Mouse (Mus musculus): ENCODE results near the gene Jkamp. TPM values are rescaled to one million over a fixed set of nuclear protein-coding genes. Genes with fewer than 3 reads are reported as not detected.

The Jkamp gene
- polyA plus RNA-seq, 1 experiment from 2014 or later = 140 TPM

GRCm38 (mm10) chr12:72096966-72097365 lies 11.6 kb downstream of the Jkamp start:
- no peak overlapping the region for H3K4me3 ChIP-seq
- H3K9me3 ChIP-seq = no peaks in the 10 kb centered on the region
- H3K9ac ChIP-seq = no peak overlapping the region
- H3K27me3 ChIP-seq = no peaks in the 10 kb centered on the region
- H3K4me1 ChIP-seq (replicated peaks) = no peaks in the 10 kb centered on the region
- no peak overlapping the region for H3K4me2 ChIP-seq
- no peak overlapping the region for H3K27ac ChIP-seq (replicated peaks)
- peaks cover 80% of the 10 kb centered on the region for H3K36me3 ChIP-seq
- ATAC-seq (ENCODE audit: low read depth) = no peak
- 95% methylated on average over 8 of the region's 8 CpGs for WGBS

GRCm38 (mm10) chr12:72102776-72103175 lies 17.4 kb downstream of the Jkamp start:
- Histone ChIP-seq H3K36me3 (peaks cover 26% of the 10 kb centered on the region), H3K4me3 (no peak overlapping the region), H3K4me2 (no peak overlapping the region), H3K27ac (replicated peaks) (no peak overlapping the region), H3K9me3 (no peaks in the 10 kb centered on the region), H3K27me3 (no peaks in the 10 kb centered on the region), H3K4me1 (replicated peaks) (no peaks in the 10 kb centered on the region), H3K9ac (no peak overlapping the region)
- no peak for ATAC-seq (ENCODE audit: low read depth)
- WGBS = 83% methylated on average over 6 of the region's 6 CpGs

GRCm38 (mm10) chr12:72104027-72104426 lies 18.6 kb downstream of the Jkamp start:
- H3K27me3 ChIP-seq = no peaks in the 10 kb centered on the region
- H3K4me3 ChIP-seq = no peak overlapping the region
- H3K4me1 ChIP-seq (replicated peaks) = no peaks in the 10 kb centered on the region
- no peak overlapping the region for H3K4me2 ChIP-seq
- no peak overlapping the region for H3K27ac ChIP-seq (replicated peaks)
- no peak overlapping the region for H3K9ac ChIP-seq
- H3K9me3 ChIP-seq = no peaks in the 10 kb centered on the region
- H3K36me3 ChIP-seq = peaks cover 20% of the 10 kb centered on the region
- 87% methylated on average over 5 of the region's 5 CpGs for WGBS
- no peak for ATAC-seq (ENCODE audit: low read depth)

DNA sequence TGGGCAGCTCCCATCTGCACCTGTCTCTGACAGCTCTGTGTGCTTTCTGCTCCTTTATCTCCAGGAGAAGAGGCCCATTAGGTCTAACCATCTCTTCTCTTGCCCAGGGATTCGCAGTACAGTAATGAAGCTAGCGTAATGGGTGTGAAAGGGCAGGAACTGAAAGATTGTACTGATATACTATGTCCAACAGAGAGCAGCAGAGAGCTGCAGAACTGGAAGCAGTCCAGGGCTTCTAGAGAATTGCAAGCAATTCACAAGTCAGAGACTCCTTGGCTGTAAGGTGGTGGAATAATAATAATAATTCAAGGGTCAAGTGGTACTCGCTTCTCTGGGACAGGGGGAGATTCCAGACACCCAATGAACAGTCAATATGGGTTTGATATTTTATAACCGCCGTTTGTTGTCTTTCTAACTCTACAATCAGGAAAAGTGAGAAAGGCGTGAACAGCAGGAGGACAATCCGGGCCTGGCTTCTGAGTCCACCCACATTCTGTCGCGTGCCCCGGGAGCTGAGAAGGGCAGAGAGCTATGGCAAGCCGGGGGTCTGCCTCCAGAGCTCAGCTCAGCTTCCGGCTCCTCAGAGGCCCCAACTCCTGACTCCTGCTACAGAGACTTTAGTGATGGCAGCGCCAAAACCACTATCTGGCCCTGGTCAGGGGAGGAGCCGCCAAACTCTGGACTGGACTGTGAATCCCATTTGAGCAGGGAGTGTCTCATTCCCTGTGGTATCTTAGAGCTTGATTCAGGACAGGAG lies 19.3 kb downstream of the Jkamp start:
- Histone ChIP-seq H3K4me3 (no peak overlapping the region), H3K9ac (0 out of 2 replicates have a peak overlapping the region, but pooled peaks have one; percentile 47), H3K27me3 (no peaks in the 10 kb centered on the region), H3K4me2 (peak overlapping the region; percentile 21; the same call in 1 of the 2 replicates), H3K9me3 (no peaks in the 10 kb centered on the region), H3K4me1 (replicated peaks) (no peaks in the 10 kb centered on the region), H3K36me3 (peaks cover 19% of the 10 kb centered on the region), H3K27ac (replicated peaks) (no peak overlapping the region)
- 30% methylated on average over 14 of the region's 14 CpGs for WGBS
- ATAC-seq (ENCODE audit: low read depth) = peak; percentile 53

- Histone ChIP-seq H3K36me3 (no peaks in the 10 kb centered on the region), H3K4me1 (replicated peaks) (0 out of 2 replicates have a peak, but pooled peaks cover 4% of the 10 kb centered on the region), H3K9ac (no peak overlapping the region), H3K4me3 (no peak overlapping the region), H3K4me2 (no peak overlapping the region), H3K27me3 (no peaks in the 10 kb centered on the region), H3K27ac (replicated peaks) (no peak overlapping the region), H3K9me3 (no peaks in the 10 kb centered on the region)
- no peak for ATAC-seq (ENCODE audit: low read depth)
- WGBS = 78% methylated on average over 6 of the region's 6 CpGs
These were observed 29.7 kb downstream of the Jkamp start for GRCm38 (mm10) chr12:72115126-72115525.

GRCm38 (mm10) chr12:72115686-72116345 lies 30.4 kb downstream of the Jkamp start:
- H3K36me3 ChIP-seq = no peaks in the 10 kb centered on the region
- WGBS = 82% methylated on average over 21 of the region's 23 CpGs

DNA sequence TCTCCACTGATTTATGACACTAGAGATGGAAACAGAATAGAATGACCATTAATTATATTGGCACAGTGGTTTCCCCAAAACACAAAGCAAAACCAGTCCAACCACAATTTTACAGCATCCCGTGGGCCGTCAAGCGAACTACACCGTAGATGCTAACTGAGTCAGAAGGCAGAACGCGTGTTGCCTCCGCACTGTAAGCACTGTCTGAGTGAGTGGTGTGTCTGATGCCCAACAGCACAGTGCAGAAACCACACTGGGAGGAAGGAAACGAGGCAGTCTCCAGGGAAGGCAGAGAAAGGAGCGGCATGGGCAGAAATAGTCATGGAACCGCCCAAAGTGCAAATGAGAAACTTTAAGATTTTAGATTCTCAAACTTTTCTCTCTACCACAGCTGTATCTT lies 43.8 kb downstream of the Jkamp start:
- no peak overlapping the region for H3K27ac ChIP-seq (replicated peaks)
- no peaks in the 10 kb centered on the region; the same call in 1 of the 2 replicates for H3K9me3 ChIP-seq
- H3K36me3 ChIP-seq = no peaks in the 10 kb centered on the region
- no peaks in the 10 kb centered on the region for H3K27me3 ChIP-seq
- no peak for ATAC-seq (ENCODE audit: low read depth)
- H3K9ac ChIP-seq = no peak overlapping the region
- no peak overlapping the region for H3K4me2 ChIP-seq
- H3K4me1 ChIP-seq (replicated peaks) = no peaks in the 10 kb centered on the region
- WGBS = 83% methylated on average over 10 of the region's 10 CpGs
- H3K4me3 ChIP-seq = no peak overlapping the region

More at GRCm38 (mm10) chr12:72115686-72116345, 30.4 kb downstream of the Jkamp start:
- no peak overlapping the region for H3K4me2 ChIP-seq
- no peak overlapping the region for H3K4me3 ChIP-seq
- H3K9ac ChIP-seq = no peak overlapping the region
- no peak for ATAC-seq (ENCODE audit: low read depth)
- no peak overlapping the region for H3K27ac ChIP-seq (replicated peaks)
- H3K27me3 ChIP-seq = no peaks in the 10 kb centered on the region
- no peaks in the 10 kb centered on the region for H3K9me3 ChIP-seq
- no peaks in the 10 kb centered on the region for H3K4me1 ChIP-seq (replicated peaks)

GRCm38 (mm10) chr12:72150786-72151185 lies 65.4 kb downstream of the Jkamp start:
- H3K9ac ChIP-seq = no peak overlapping the region
- no peaks in the 10 kb centered on the region for H3K36me3 ChIP-seq
- no peak; the same call in 1 of the 2 replicates for ATAC-seq (ENCODE audit: low read depth)
- WGBS = 40% methylated on average over 4 of the region's 4 CpGs
- H3K4me1 ChIP-seq (replicated peaks) = no peaks in the 10 kb centered on the region
- H3K4me2 ChIP-seq = no peak overlapping the region
- no peaks in the 10 kb centered on the region for H3K9me3 ChIP-seq
- H3K27me3 ChIP-seq = no peaks in the 10 kb centered on the region
- no peak overlapping the region for H3K27ac ChIP-seq (replicated peaks)
- no peak overlapping the region for H3K4me3 ChIP-seq

Small RNA genes within 50 kb of the gene (microRNA-seq; reads per million reads assigned to microRNA genes)
- not detected for gene Gm24466

Other genes starting within 250 kb of the Jkamp start
- gene Gpr135, start 14.5 kb upstream of the Jkamp start, polyA plus RNA-seq (2015; fragmentation: Nextera tagmentation; extraction: Ambion mirVana) = 2.9 and 3.3 TPM in 2 replicates
- gene L3hypdh, start 150 bp upstream of the Jkamp start, polyA plus RNA-seq (2015; fragmentation: Nextera tagmentation; extraction: Ambion mirVana) = 10.0 and 13.8 TPM in 2 replicates
- not detected in 2 replicates for gene Ccdc175, start 99.4 kb downstream of the Jkamp start, polyA plus RNA-seq (2015; fragmentation: Nextera tagmentation; extraction: Ambion mirVana)

Measured in neural tube, embryonic 13.5 days (tissue).